Mouse (Mus musculus) megakaryocyte, embryonic 14.5 days (primary cell): Measurements from ENCODE around the gene Cntrob. TPM values are rescaled to one million over a fixed set of nuclear protein-coding genes. Genes with fewer than 3 reads are reported as not detected.

Source experiments
- H3K27me3 ChIP-seq: replicated peaks from 2 replicates; pipeline ENCODE3; 2012; ENCODE audit warnings: inconsistent platforms
- H3K36me3 ChIP-seq: replicated peaks from 2 replicates; pipeline ENCODE3; 2012; ENCODE audit warnings: low read length, inconsistent platforms, mixed read lengths
- H3K4me1 ChIP-seq: 2 replicates; pipeline ENCODE4 v1.6.1; 2012; ENCODE audit warnings: inconsistent platforms
- H3K4me3 ChIP-seq: replicated peaks from 2 replicates; pipeline ENCODE3; 2012; ENCODE audit warnings: moderate library complexity, mild to moderate bottlenecking, inconsistent platforms
- H3K9me3 ChIP-seq: 2 replicates; pipeline ENCODE4 v1.6.1; 2012; ENCODE audit warnings: inconsistent platforms
- FLI1 ChIP-seq: IDR thresholded peaks from 2 replicates; pipeline ENCODE4 v1.6.1; 2012; ENCODE audit warnings: low read length, inconsistent platforms, mixed read lengths
- GATA1 ChIP-seq: IDR thresholded peaks from 3 replicates; pipeline ENCODE4 v1.6.1; 2012; ENCODE audit warnings: mixed read lengths, low read length, inconsistent platforms, borderline replicate concordance
- polyA plus RNA-seq: library from polyadenylated mRNA; stranded (reverse); fragments of >175 nt; gene quantifications from 2 replicates; pipeline ENCODE4 v1.2.3, GENCODE M21; 2012; ENCODE audit warnings: low replicate concordance; ENCODE audit not compliant: insufficient read depth

The Cntrob gene
- polyA plus RNA-seq, 1 experiment: 9.3 TPM

GRCm38 (mm10) chr11:69306039-69306438, 17.5 kb downstream of the Cntrob start:
- TF ChIP-seq FLI1 (no peak), GATA1 (no peak)
- H3K36me3 ChIP-seq: peaks cover 79% of the 10 kb centered on the region
- no peaks in the 10 kb centered on the region for H3K9me3 ChIP-seq
- no peak overlapping the region for H3K4me3 ChIP-seq
- peaks cover 1% of the 10 kb centered on the region for H3K27me3 ChIP-seq
- peaks cover 2% of the 10 kb centered on the region; the same call in 1 of the 2 replicates for H3K4me1 ChIP-seq

- Histone ChIP-seq H3K4me3 (no peak overlapping the region), H3K9me3 (no peaks in the 10 kb centered on the region), H3K27me3 (peaks cover 1% of the 10 kb centered on the region), H3K36me3 (peaks cover 72% of the 10 kb centered on the region), H3K4me1 (peaks cover 3% of the 10 kb centered on the region; the same call in 1 of the 2 replicates)
- no peak for TF ChIP-seq FLI1
Observed at GRCm38 (mm10) chr11:69305291-69305690, 18.3 kb downstream of the Cntrob start.

- no peaks in the 10 kb centered on the region for H3K9me3 ChIP-seq
- H3K4me1 ChIP-seq: peaks cover 3% of the 10 kb centered on the region; the same call in 1 of the 2 replicates
- H3K27me3 ChIP-seq: peaks cover 3% of the 10 kb centered on the region
- TF ChIP-seq FLI1 (no peak), GATA1 (no peak)
- H3K36me3 ChIP-seq: peaks cover 58% of the 10 kb centered on the region
- no peak overlapping the region for H3K4me3 ChIP-seq
Observed at GRCm38 (mm10) chr11:69302817-69303216, 20.8 kb downstream of the Cntrob start.

- peaks cover 23% of the 10 kb centered on the region for H3K36me3 ChIP-seq
- no peak overlapping the region for H3K4me3 ChIP-seq
- H3K9me3 ChIP-seq: no peaks in the 10 kb centered on the region
- H3K4me1 ChIP-seq: peaks cover 18% of the 10 kb centered on the region
- peaks cover 19% of the 10 kb centered on the region for H3K27me3 ChIP-seq
- TF ChIP-seq FLI1: no peak
- no peak for TF ChIP-seq GATA1
Observed at GRCm38 (mm10) chr11:69298231-69298630, 25.3 kb downstream of the Cntrob start.

- Histone ChIP-seq H3K9me3 (no peaks in the 10 kb centered on the region), H3K4me1 (peaks cover 18% of the 10 kb centered on the region), H3K27me3 (peaks cover 19% of the 10 kb centered on the region), H3K4me3 (no peak overlapping the region), H3K36me3 (peaks cover 19% of the 10 kb centered on the region)
- TF ChIP-seq GATA1 (no peak), FLI1 (no peak)
Observed at GRCm38 (mm10) chr11:69297799-69298198, 25.8 kb downstream of the Cntrob start.

GRCm38 (mm10) chr11:69295286-69295685, 28.3 kb downstream of the Cntrob start:
- H3K36me3 ChIP-seq: peaks cover 9% of the 10 kb centered on the region
- peaks cover 23% of the 10 kb centered on the region for H3K4me1 ChIP-seq
- TF ChIP-seq FLI1: no peak
- no peak for TF ChIP-seq GATA1
- H3K4me3 ChIP-seq: no peak overlapping the region
- H3K9me3 ChIP-seq: no peaks in the 10 kb centered on the region
- peaks cover 20% of the 10 kb centered on the region for H3K27me3 ChIP-seq

GRCm38 (mm10) chr11:69291111-69291510, 32.5 kb downstream of the Cntrob start:
- Histone ChIP-seq H3K4me3 (no peak overlapping the region), H3K36me3 (no peaks in the 10 kb centered on the region), H3K27me3 (peaks cover 24% of the 10 kb centered on the region), H3K4me1 (peaks cover 23% of the 10 kb centered on the region), H3K9me3 (peaks cover 7% of the 10 kb centered on the region)
- TF ChIP-seq GATA1: no peak
- TF ChIP-seq FLI1: no peak

- no peak for TF ChIP-seq FLI1
- TF ChIP-seq GATA1: no peak
- Histone ChIP-seq H3K4me1 (peaks cover 4% of the 10 kb centered on the region), H3K36me3 (no peaks in the 10 kb centered on the region), H3K4me3 (no peak overlapping the region), H3K9me3 (peaks cover 3% of the 10 kb centered on the region; the same call in 1 of the 2 replicates), H3K27me3 (peaks cover 37% of the 10 kb centered on the region)
Observed at GRCm38 (mm10) chr11:69277267-69277666, 46.3 kb downstream of the Cntrob start.

- TF ChIP-seq GATA1 (no peak), FLI1 (no peak)
- Histone ChIP-seq H3K9me3 (peaks cover 3% of the 10 kb centered on the region; the same call in 1 of the 2 replicates), H3K4me1 (peaks cover 7% of the 10 kb centered on the region), H3K27me3 (peaks cover 40% of the 10 kb centered on the region), H3K4me3 (no peak overlapping the region), H3K36me3 (no peaks in the 10 kb centered on the region)
Observed at GRCm38 (mm10) chr11:69276081-69276480, 47.5 kb downstream of the Cntrob start.

GRCm38 (mm10) chr11:69275650-69276049, 47.9 kb downstream of the Cntrob start:
- no peak overlapping the region for H3K4me3 ChIP-seq
- no peaks in the 10 kb centered on the region for H3K36me3 ChIP-seq
- peaks cover 40% of the 10 kb centered on the region for H3K27me3 ChIP-seq
- H3K4me1 ChIP-seq: peaks cover 7% of the 10 kb centered on the region
- peaks cover 3% of the 10 kb centered on the region; the same call in 1 of the 2 replicates for H3K9me3 ChIP-seq
- TF ChIP-seq FLI1 (no peak), GATA1 (no peak)
